Mouse (Mus musculus): ENCODE measurements at regions not wholly inside any gene's neighbourhood (a gene's known extent, or its start where the extent isn't known, plus 50 kb on each side); places are given as distances from the start of the nearest gene placed in this dataset.
A peak's percentile ranks its signal among the peaks of the same experiment; 100 is the strongest.

DNA sequence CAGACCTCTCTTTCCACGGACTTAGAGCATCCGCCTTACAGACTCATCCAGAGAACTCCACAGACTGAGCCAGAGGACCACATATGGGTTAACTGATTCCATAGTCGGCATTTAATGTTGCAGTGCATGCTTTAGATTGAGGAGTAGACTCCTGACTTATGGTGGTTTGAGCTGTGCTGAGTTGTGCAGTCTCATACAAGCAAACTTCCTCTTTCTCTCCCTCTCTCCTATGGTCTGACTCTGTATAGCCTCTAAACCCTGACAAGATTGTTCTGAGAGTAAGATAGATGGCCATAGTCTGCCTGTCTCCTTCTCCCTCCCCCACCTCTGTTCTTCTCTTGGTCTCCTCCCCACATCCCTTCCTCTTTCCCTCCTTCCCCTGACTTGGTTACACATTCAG is 616.0 kb downstream of the Ryr2 start:
- H3K9ac ChIP-seq (ENCODE audit: low read length): no peak overlapping the region
- H3K27me3 ChIP-seq (ENCODE audit: control insufficient read depth, insufficient read depth, low read depth, low read length): no peaks in the 10 kb centered on the region
- no peak overlapping the region for H3K27ac ChIP-seq (ENCODE audit: low read length)
- no peak overlapping the region for H3K4me2 ChIP-seq (ENCODE audit: low read depth, low read length)
- 80% methylated on average over 3 of the region's 3 CpGs for WGBS
- H3K36me3 ChIP-seq (ENCODE audit: control insufficient read depth, insufficient read depth, low read length): no peaks in the 10 kb centered on the region
- no peak overlapping the region for H3K4me3 ChIP-seq (ENCODE audit: low read length)
- ATAC-seq (ENCODE audit: low read depth): no peak
- H3K4me1 ChIP-seq (replicated peaks; ENCODE audit: control insufficient read depth, insufficient read depth, low read length): no peaks in the 10 kb centered on the region
- no peaks in the 10 kb centered on the region for H3K9me3 ChIP-seq (ENCODE audit: control insufficient read depth, low read length)

- ATAC-seq (ENCODE audit: low read depth): 0 out of 2 replicates have a peak, but pooled peaks have one; percentile 15
- H3K4me3 ChIP-seq (ENCODE audit: low read length): no peak overlapping the region
- H3K4me1 ChIP-seq (replicated peaks; ENCODE audit: control insufficient read depth, insufficient read depth, low read length): no peaks in the 10 kb centered on the region
- H3K9me3 ChIP-seq (ENCODE audit: control insufficient read depth, low read length): no peaks in the 10 kb centered on the region
- H3K27me3 ChIP-seq (ENCODE audit: control insufficient read depth, insufficient read depth, low read depth, low read length): no peaks in the 10 kb centered on the region
- 29% methylated on average over 1 of the region's 1 CpGs for WGBS
- H3K27ac ChIP-seq (ENCODE audit: low read length): no peak overlapping the region
- no peak overlapping the region for H3K4me2 ChIP-seq (ENCODE audit: low read depth, low read length)
- H3K9ac ChIP-seq (ENCODE audit: low read length): no peak overlapping the region
- no peaks in the 10 kb centered on the region for H3K36me3 ChIP-seq (ENCODE audit: control insufficient read depth, insufficient read depth, low read length)
These were observed 623.6 kb downstream of the Ryr2 start for GRCm38 (mm10) chr13:11483142-11483541.

- H3K4me2 ChIP-seq (ENCODE audit: low read depth, low read length): no peak overlapping the region
- H3K9ac ChIP-seq (ENCODE audit: low read length): no peak overlapping the region
- no peaks in the 10 kb centered on the region for H3K4me1 ChIP-seq (replicated peaks; ENCODE audit: control insufficient read depth, insufficient read depth, low read length)
- H3K9me3 ChIP-seq (ENCODE audit: control insufficient read depth, low read length): no peaks in the 10 kb centered on the region
- no peak overlapping the region for H3K4me3 ChIP-seq (ENCODE audit: low read length)
- H3K27me3 ChIP-seq (ENCODE audit: control insufficient read depth, insufficient read depth, low read depth, low read length): no peaks in the 10 kb centered on the region
- no peak overlapping the region for H3K27ac ChIP-seq (ENCODE audit: low read length)
- H3K36me3 ChIP-seq (ENCODE audit: control insufficient read depth, insufficient read depth, low read length): no peaks in the 10 kb centered on the region
- no peak for ATAC-seq (ENCODE audit: low read depth)
- 35% methylated on average over 3 of the region's 3 CpGs for WGBS
These were observed 624.0 kb downstream of the Ryr2 start for GRCm38 (mm10) chr13:11482701-11483100.

DNA sequence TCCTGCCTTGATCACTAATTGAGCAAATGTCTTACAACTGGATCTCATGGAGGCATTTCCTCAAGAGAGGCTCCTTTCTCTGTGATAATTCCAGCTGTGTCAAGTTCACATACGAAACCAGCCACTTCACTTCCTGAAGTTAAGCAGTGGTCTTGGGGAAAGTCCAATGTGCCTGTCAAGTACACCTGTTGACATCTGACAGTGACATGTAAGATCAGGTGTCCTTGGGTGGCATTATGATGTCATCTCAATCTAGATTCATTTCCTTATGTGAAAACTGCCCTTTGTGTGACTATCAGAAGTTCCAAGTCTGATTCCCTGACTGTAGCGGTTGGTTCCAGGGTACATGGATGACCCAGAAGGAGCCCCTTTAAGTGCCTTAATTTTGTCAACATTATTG is 646.5 kb downstream of the Ryr2 start:
- 70% methylated on average over 2 of the region's 2 CpGs for whole genome bisulfite sequencing
- no peak for ATAC-seq (ENCODE audit: low read depth)
- Histone ChIP-seq H3K4me1 (replicated peaks; ENCODE audit: control insufficient read depth, insufficient read depth, low read length) (no peaks in the 10 kb centered on the region), H3K27me3 (ENCODE audit: control insufficient read depth, insufficient read depth, low read depth, low read length) (no peaks in the 10 kb centered on the region), H3K4me3 (ENCODE audit: low read length) (no peak overlapping the region), H3K9ac (ENCODE audit: low read length) (no peak overlapping the region), H3K4me2 (ENCODE audit: low read depth, low read length) (no peak overlapping the region), H3K9me3 (ENCODE audit: control insufficient read depth, low read length) (no peaks in the 10 kb centered on the region), H3K27ac (ENCODE audit: low read length) (no peak overlapping the region), H3K36me3 (ENCODE audit: control insufficient read depth, insufficient read depth, low read length) (no peaks in the 10 kb centered on the region)

DNA sequence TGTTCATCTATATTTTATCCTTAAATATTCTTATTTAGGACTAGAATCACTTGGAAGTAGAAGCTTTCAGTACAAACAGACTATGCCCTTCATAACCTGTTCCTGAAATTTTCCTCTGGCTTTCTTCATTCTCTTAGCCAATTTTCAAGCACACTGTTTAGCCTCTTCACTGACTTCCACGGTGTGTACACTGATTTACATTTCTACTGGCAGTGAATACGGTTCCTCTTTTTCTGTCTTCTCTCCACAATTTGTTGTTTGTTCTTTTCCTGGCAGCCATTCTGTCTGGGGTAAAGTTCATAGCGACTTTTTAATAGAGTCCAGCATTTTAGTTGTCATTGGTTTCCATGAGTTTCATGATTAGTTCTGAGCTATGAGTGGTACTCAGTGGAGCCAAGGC is 651.6 kb downstream of the Ryr2 start:
- Histone ChIP-seq H3K4me3 (ENCODE audit: low read length) (no peak overlapping the region), H3K9ac (ENCODE audit: low read length) (no peak overlapping the region), H3K36me3 (ENCODE audit: control insufficient read depth, insufficient read depth, low read length) (no peaks in the 10 kb centered on the region), H3K9me3 (ENCODE audit: control insufficient read depth, low read length) (no peaks in the 10 kb centered on the region), H3K27ac (ENCODE audit: low read length) (no peak overlapping the region), H3K4me2 (ENCODE audit: low read depth, low read length) (no peak overlapping the region), H3K27me3 (ENCODE audit: control insufficient read depth, insufficient read depth, low read depth, low read length) (no peaks in the 10 kb centered on the region), H3K4me1 (replicated peaks; ENCODE audit: control insufficient read depth, insufficient read depth, low read length) (no peaks in the 10 kb centered on the region)
- ATAC-seq (ENCODE audit: low read depth): no peak
- WGBS: 59% methylated on average over 3 of the region's 3 CpGs

- no peaks in the 10 kb centered on the region for H3K27me3 ChIP-seq (ENCODE audit: control insufficient read depth, insufficient read depth, low read depth, low read length)
- no peaks in the 10 kb centered on the region for H3K36me3 ChIP-seq (ENCODE audit: control insufficient read depth, insufficient read depth, low read length)
- no peak overlapping the region for H3K4me3 ChIP-seq (ENCODE audit: low read length)
- no peaks in the 10 kb centered on the region for H3K4me1 ChIP-seq (replicated peaks; ENCODE audit: control insufficient read depth, insufficient read depth, low read length)
- ATAC-seq (ENCODE audit: low read depth): no peak
- H3K4me2 ChIP-seq (ENCODE audit: low read depth, low read length): no peak overlapping the region
- WGBS: 56% methylated on average over 2 of the region's 2 CpGs
- no peak overlapping the region for H3K9ac ChIP-seq (ENCODE audit: low read length)
- no peak overlapping the region for H3K27ac ChIP-seq (ENCODE audit: low read length)
- no peaks in the 10 kb centered on the region for H3K9me3 ChIP-seq (ENCODE audit: control insufficient read depth, low read length)
These were observed 654.3 kb downstream of the Ryr2 start for GRCm38 (mm10) chr13:11452448-11452847.

- 59% methylated on average over 7 of the region's 7 CpGs for WGBS
- ATAC-seq (ENCODE audit: low read depth): no peak
- H3K4me1 ChIP-seq (replicated peaks; ENCODE audit: control insufficient read depth, insufficient read depth, low read length): no peaks in the 10 kb centered on the region
- H3K36me3 ChIP-seq (ENCODE audit: control insufficient read depth, insufficient read depth, low read length): no peaks in the 10 kb centered on the region
- H3K9me3 ChIP-seq (ENCODE audit: control insufficient read depth, low read length): no peaks in the 10 kb centered on the region
- no peak overlapping the region for H3K4me3 ChIP-seq (ENCODE audit: low read length)
- H3K27ac ChIP-seq (ENCODE audit: low read length): no peak overlapping the region
- no peak overlapping the region for H3K9ac ChIP-seq (ENCODE audit: low read length)
- H3K27me3 ChIP-seq (ENCODE audit: control insufficient read depth, insufficient read depth, low read depth, low read length): no peaks in the 10 kb centered on the region
- no peak overlapping the region for H3K4me2 ChIP-seq (ENCODE audit: low read depth, low read length)
These were observed 674.0 kb downstream of the Ryr2 start for GRCm38 (mm10) chr13:11432465-11433339.

DNA sequence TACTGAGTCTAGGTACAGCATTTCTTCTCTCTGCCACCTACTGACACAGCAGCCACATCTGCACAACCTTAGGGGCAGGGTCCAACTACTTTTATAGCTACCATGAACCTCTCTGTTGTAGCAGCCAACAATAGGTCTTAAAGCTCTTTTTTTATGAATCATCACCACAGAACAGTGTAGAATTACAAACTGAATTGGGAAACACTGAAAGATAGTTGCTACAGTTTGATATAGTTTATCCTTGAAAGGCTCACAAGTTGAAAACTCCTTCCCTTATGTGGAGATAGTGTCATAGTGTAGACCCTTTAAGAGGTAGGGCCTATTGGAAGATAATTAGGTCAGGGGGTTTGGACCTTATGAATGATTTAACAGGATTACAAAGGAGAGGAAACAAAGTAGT is 679.9 kb downstream of the Ryr2 start:
- ATAC-seq (ENCODE audit: low read depth): no peak
- H3K4me2 ChIP-seq (ENCODE audit: low read depth, low read length): no peak overlapping the region
- no peak overlapping the region for H3K4me3 ChIP-seq (ENCODE audit: low read length)
- no peaks in the 10 kb centered on the region for H3K4me1 ChIP-seq (replicated peaks; ENCODE audit: control insufficient read depth, insufficient read depth, low read length)
- no peaks in the 10 kb centered on the region for H3K27me3 ChIP-seq (ENCODE audit: control insufficient read depth, insufficient read depth, low read depth, low read length)
- no peaks in the 10 kb centered on the region for H3K36me3 ChIP-seq (ENCODE audit: control insufficient read depth, insufficient read depth, low read length)
- H3K9ac ChIP-seq (ENCODE audit: low read length): no peak overlapping the region
- no peak overlapping the region for H3K27ac ChIP-seq (ENCODE audit: low read length)
- H3K9me3 ChIP-seq (ENCODE audit: control insufficient read depth, low read length): peaks cover 4% of the 10 kb centered on the region; the same call in 1 of the 2 replicates

GRCm38 (mm10) chr13:11392027-11392426 is 714.7 kb downstream of the Ryr2 start:
- no peak overlapping the region for H3K27ac ChIP-seq (ENCODE audit: low read length)
- H3K4me1 ChIP-seq (replicated peaks; ENCODE audit: control insufficient read depth, insufficient read depth, low read length): no peaks in the 10 kb centered on the region
- no peak overlapping the region for H3K9ac ChIP-seq (ENCODE audit: low read length)
- 63% methylated on average over 2 of the region's 2 CpGs for WGBS
- no peak overlapping the region for H3K4me3 ChIP-seq (ENCODE audit: low read length)
- no peaks in the 10 kb centered on the region for H3K27me3 ChIP-seq (ENCODE audit: control insufficient read depth, insufficient read depth, low read depth, low read length)
- no peaks in the 10 kb centered on the region for H3K36me3 ChIP-seq (ENCODE audit: control insufficient read depth, insufficient read depth, low read length)
- H3K4me2 ChIP-seq (ENCODE audit: low read depth, low read length): no peak overlapping the region
- no peaks in the 10 kb centered on the region for H3K9me3 ChIP-seq (ENCODE audit: control insufficient read depth, low read length)
- no peak for ATAC-seq (ENCODE audit: low read depth)

Measured in lung, embryonic 16.5 days (tissue).